Mouse (Mus musculus) midbrain, embryonic 12.5 days (tissue): ENCODE data around the gene Afap1l2. TPM values are rescaled to one million over a fixed set of nuclear protein-coding genes. Genes with fewer than 3 reads are reported as not detected.
A peak's percentile ranks its signal among the peaks of the same experiment; 100 is the strongest.

Experiments used
- ATAC-seq: fragments of 200-750 bp; cut with Nextera tagmentation; 2 replicates; pipeline ENCODE4 v1.8.0; 2017; ENCODE audit warnings: low read depth, moderate TSS enrichment, moderate library complexity; ENCODE audit not compliant: low FRiP score
- H3K27ac ChIP-seq: fragments of 300-500 bp; sonication (generic); replicated peaks from 2 replicates; pipeline ENCODE4 v1.5.1; 2016; ENCODE audit warnings: mild to moderate bottlenecking
- H3K27me3 ChIP-seq: fragments of 300-500 bp; sonication (generic); 2 replicates; pipeline ENCODE4 v1.6.1; 2016; ENCODE audit warnings: mild to moderate bottlenecking
- H3K36me3 ChIP-seq: fragments of 300-500 bp; sonication (generic); 2 replicates; pipeline ENCODE4 v1.6.1; 2016
- H3K4me1 ChIP-seq: fragments of 300-500 bp; sonication (generic); 2 replicates; pipeline ENCODE4 v1.6.1; 2016
- H3K4me2 ChIP-seq: fragments of 300-500 bp; sonication (generic); replicated peaks from 2 replicates; pipeline ENCODE4 v1.6.1; 2016; ENCODE audit warnings: mild to moderate bottlenecking, moderate library complexity
- H3K4me3 ChIP-seq: fragments of 300-500 bp; sonication (generic); 2 replicates; pipeline ENCODE4 v1.5.1; 2016; ENCODE audit warnings: mild to moderate bottlenecking
- H3K9ac ChIP-seq: fragments of 300-500 bp; sonication (generic); replicated peaks from 2 replicates; pipeline ENCODE4 v1.6.1; 2016; ENCODE audit warnings: mild to moderate bottlenecking, moderate library complexity
- H3K9me3 ChIP-seq: fragments of 300-500 bp; sonication (generic); 2 replicates; pipeline ENCODE4 v1.6.1; 2016; ENCODE audit warnings: mild to moderate bottlenecking
- WGBS: fragments of 180-500 bp; shearing (Covaris S2); methylation state at CpG from one replicate; pipeline ENCODE4 v1.1.7; 2016; 5-methylcytosine and 5-hydroxymethylcytosine counted together
- polyA plus RNA-seq: library from polyadenylated mRNA; unstranded; fragments of >200 nt; fragmentation: Nextera tagmentation; extraction: Ambion mirVana; gene quantifications from 2 replicates; pipeline ENCODE4 v1.2.1, GENCODE M21; 2016

Afap1l2 gene
- polyA plus RNA-seq, 1 experiment from 2014 or later = 4.9 TPM

- Histone ChIP-seq H3K27ac (peak overlapping the region; percentile 61), H3K4me3 (no peak overlapping the region), H3K27me3 (peaks cover 2% of the 10 kb centered on the region; the same call in 1 of the 2 replicates), H3K9ac (no peak overlapping the region), H3K4me2 (peak overlapping the region; percentile 16; the same call in 1 of the 2 replicates), H3K9me3 (no peaks in the 10 kb centered on the region), H3K4me1 (peaks cover 32% of the 10 kb centered on the region), H3K36me3 (no peaks in the 10 kb centered on the region)
- 16% methylated on average over 14 of the region's 14 CpGs for WGBS
- peak; percentile 60 for ATAC-seq
These were observed 17.5 kb downstream of the Afap1l2 start for GRCm38 (mm10) chr19:56990367-56991111.

GRCm38 (mm10) chr19:56989171-56989570, 18.9 kb downstream of the Afap1l2 start:
- ATAC-seq = no peak
- Histone ChIP-seq H3K27me3 (peaks cover 2% of the 10 kb centered on the region; the same call in 1 of the 2 replicates), H3K4me1 (peaks cover 32% of the 10 kb centered on the region), H3K4me2 (no peak overlapping the region), H3K9me3 (no peaks in the 10 kb centered on the region), H3K27ac (no peak overlapping the region), H3K9ac (no peak overlapping the region), H3K4me3 (no peak overlapping the region), H3K36me3 (no peaks in the 10 kb centered on the region)
- 90% methylated on average over 8 of the region's 8 CpGs for WGBS

GRCm38 (mm10) chr19:56984229-56984628, 23.8 kb downstream of the Afap1l2 start:
- Histone ChIP-seq H3K4me1 (peaks cover 12% of the 10 kb centered on the region), H3K27ac (no peak overlapping the region), H3K4me3 (no peak overlapping the region), H3K27me3 (no peaks in the 10 kb centered on the region), H3K36me3 (no peaks in the 10 kb centered on the region), H3K9me3 (no peaks in the 10 kb centered on the region), H3K9ac (no peak overlapping the region), H3K4me2 (no peak overlapping the region)
- ATAC-seq = no peak
- 78% methylated on average over 4 of the region's 4 CpGs for WGBS

- H3K27me3 ChIP-seq = no peaks in the 10 kb centered on the region
- H3K4me1 ChIP-seq = peaks cover 7% of the 10 kb centered on the region
- no peak overlapping the region for H3K4me2 ChIP-seq
- no peaks in the 10 kb centered on the region for H3K9me3 ChIP-seq
- H3K36me3 ChIP-seq = no peaks in the 10 kb centered on the region
- ATAC-seq = no peak
- H3K27ac ChIP-seq = no peak overlapping the region
- no peak overlapping the region for H3K9ac ChIP-seq
- WGBS = 56% methylated on average over 10 of the region's 10 CpGs
- no peak overlapping the region for H3K4me3 ChIP-seq
These were observed 24.3 kb downstream of the Afap1l2 start for GRCm38 (mm10) chr19:56983757-56984156.

GRCm38 (mm10) chr19:56981760-56982159, 26.3 kb downstream of the Afap1l2 start:
- no peaks in the 10 kb centered on the region for H3K27me3 ChIP-seq
- H3K4me2 ChIP-seq = no peak overlapping the region
- H3K36me3 ChIP-seq = no peaks in the 10 kb centered on the region
- no peaks in the 10 kb centered on the region for H3K9me3 ChIP-seq
- WGBS = 82% methylated on average over 9 of the region's 9 CpGs
- ATAC-seq = no peak
- no peaks in the 10 kb centered on the region for H3K4me1 ChIP-seq
- no peak overlapping the region for H3K9ac ChIP-seq
- H3K4me3 ChIP-seq = no peak overlapping the region
- no peak overlapping the region for H3K27ac ChIP-seq

GRCm38 (mm10) chr19:56980803-56981202, 27.2 kb downstream of the Afap1l2 start:
- no peak for ATAC-seq
- no peaks in the 10 kb centered on the region for H3K4me1 ChIP-seq
- 93% methylated on average over 2 of the region's 2 CpGs for WGBS

GRCm38 (mm10) chr19:56976962-56977948, 30.8 kb downstream of the Afap1l2 start:
- H3K9me3 ChIP-seq = no peaks in the 10 kb centered on the region
- H3K4me3 ChIP-seq = no peak overlapping the region
- H3K27ac ChIP-seq = no peak overlapping the region
- WGBS = 72% methylated on average over 19 of the region's 19 CpGs
- H3K27me3 ChIP-seq = no peaks in the 10 kb centered on the region
- no peaks in the 10 kb centered on the region for H3K36me3 ChIP-seq
- no peak for ATAC-seq
- H3K4me2 ChIP-seq = no peak overlapping the region
- H3K4me1 ChIP-seq = no peaks in the 10 kb centered on the region
- no peak overlapping the region for H3K9ac ChIP-seq

More at GRCm38 (mm10) chr19:56980803-56981202, 27.2 kb downstream of the Afap1l2 start:
- H3K9ac ChIP-seq = no peak overlapping the region
- no peak overlapping the region for H3K27ac ChIP-seq
- no peak overlapping the region for H3K4me3 ChIP-seq
- H3K27me3 ChIP-seq = no peaks in the 10 kb centered on the region
- no peak overlapping the region for H3K4me2 ChIP-seq
- H3K36me3 ChIP-seq = no peaks in the 10 kb centered on the region
- H3K9me3 ChIP-seq = no peaks in the 10 kb centered on the region

GRCm38 (mm10) chr19:56976515-56976914, 31.5 kb downstream of the Afap1l2 start:
- H3K4me1 ChIP-seq = no peaks in the 10 kb centered on the region
- no peak for ATAC-seq
- 89% methylated on average over 5 of the region's 5 CpGs for WGBS

GRCm38 (mm10) chr19:56975502-56975901, 32.5 kb downstream of the Afap1l2 start:
- no peaks in the 10 kb centered on the region for H3K9me3 ChIP-seq
- no peak overlapping the region for H3K9ac ChIP-seq
- no peak overlapping the region for H3K4me3 ChIP-seq
- no peaks in the 10 kb centered on the region for H3K27me3 ChIP-seq
- 91% methylated on average over 3 of the region's 3 CpGs for WGBS
- no peak overlapping the region for H3K4me2 ChIP-seq
- no peak overlapping the region for H3K27ac ChIP-seq
- H3K36me3 ChIP-seq = no peaks in the 10 kb centered on the region
- H3K4me1 ChIP-seq = no peaks in the 10 kb centered on the region
- ATAC-seq = no peak

More at GRCm38 (mm10) chr19:56976515-56976914, 31.5 kb downstream of the Afap1l2 start:
- Histone ChIP-seq H3K9ac (no peak overlapping the region), H3K36me3 (no peaks in the 10 kb centered on the region), H3K27me3 (no peaks in the 10 kb centered on the region), H3K4me2 (no peak overlapping the region), H3K4me3 (no peak overlapping the region), H3K9me3 (no peaks in the 10 kb centered on the region), H3K27ac (no peak overlapping the region)

GRCm38 (mm10) chr19:56974159-56974558, 33.9 kb downstream of the Afap1l2 start:
- no peak for ATAC-seq
- H3K27ac ChIP-seq = no peak overlapping the region
- H3K9me3 ChIP-seq = no peaks in the 10 kb centered on the region
- H3K4me3 ChIP-seq = no peak overlapping the region
- no peaks in the 10 kb centered on the region for H3K27me3 ChIP-seq
- H3K9ac ChIP-seq = no peak overlapping the region
- H3K4me1 ChIP-seq = no peaks in the 10 kb centered on the region
- no peak overlapping the region for H3K4me2 ChIP-seq
- WGBS = 91% methylated on average over 4 of the region's 4 CpGs
- H3K36me3 ChIP-seq = no peaks in the 10 kb centered on the region

- no peak overlapping the region for H3K9ac ChIP-seq
- H3K36me3 ChIP-seq = no peaks in the 10 kb centered on the region
- H3K9me3 ChIP-seq = no peaks in the 10 kb centered on the region
- 78% methylated on average over 2 of the region's 2 CpGs for WGBS
- H3K4me3 ChIP-seq = no peak overlapping the region
- no peaks in the 10 kb centered on the region for H3K27me3 ChIP-seq
- H3K4me1 ChIP-seq = no peaks in the 10 kb centered on the region
- ATAC-seq = no peak
- no peak overlapping the region for H3K4me2 ChIP-seq
- no peak overlapping the region for H3K27ac ChIP-seq
These were observed 35.3 kb downstream of the Afap1l2 start for GRCm38 (mm10) chr19:56972768-56973167.

- no peak for ATAC-seq
- no peak overlapping the region for H3K4me3 ChIP-seq
- WGBS = 76% methylated on average over 7 of the region's 7 CpGs
- H3K9ac ChIP-seq = no peak overlapping the region
- H3K36me3 ChIP-seq = no peaks in the 10 kb centered on the region
- H3K4me1 ChIP-seq = no peaks in the 10 kb centered on the region
- H3K27ac ChIP-seq = no peak overlapping the region
- no peaks in the 10 kb centered on the region for H3K9me3 ChIP-seq
- no peaks in the 10 kb centered on the region for H3K27me3 ChIP-seq
- no peak overlapping the region for H3K4me2 ChIP-seq
These were observed 36.7 kb downstream of the Afap1l2 start for GRCm38 (mm10) chr19:56971347-56971746.
